Mouse (Mus musculus): ENCODE data around the gene Esp36.
"Not testable (repeated sequence)": the region's sequence is repeated elsewhere in the genome, so short reads cannot be mapped to it uniquely, and the experiment has no call there.

The Esp36 gene

DNA sequence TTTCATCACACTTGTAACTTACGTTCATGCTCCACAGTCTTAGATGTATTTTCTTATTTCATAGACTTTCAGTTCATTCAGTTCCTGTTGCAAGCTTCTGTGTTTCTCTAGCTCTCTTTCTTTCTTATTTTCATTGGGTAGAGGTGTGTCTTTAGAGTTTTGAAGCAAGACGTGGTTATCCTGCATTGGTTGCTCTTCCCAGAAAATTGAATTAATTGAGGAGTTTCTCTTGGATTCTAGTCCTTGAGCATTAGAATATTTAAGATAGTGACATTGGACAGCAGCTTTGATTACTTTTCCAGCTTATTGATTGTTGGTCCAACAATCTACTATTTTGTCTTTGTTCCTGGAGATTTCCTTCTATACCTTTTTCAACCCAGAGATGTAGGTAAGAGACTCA, at the start of gene Esp36:
Esp36 (minus strand) TSS at position 101 of the 400 bp plus-strand sequence.
- DNase-seq (ENCODE audit: low spot score in 2 of 2): no peak

DNA sequence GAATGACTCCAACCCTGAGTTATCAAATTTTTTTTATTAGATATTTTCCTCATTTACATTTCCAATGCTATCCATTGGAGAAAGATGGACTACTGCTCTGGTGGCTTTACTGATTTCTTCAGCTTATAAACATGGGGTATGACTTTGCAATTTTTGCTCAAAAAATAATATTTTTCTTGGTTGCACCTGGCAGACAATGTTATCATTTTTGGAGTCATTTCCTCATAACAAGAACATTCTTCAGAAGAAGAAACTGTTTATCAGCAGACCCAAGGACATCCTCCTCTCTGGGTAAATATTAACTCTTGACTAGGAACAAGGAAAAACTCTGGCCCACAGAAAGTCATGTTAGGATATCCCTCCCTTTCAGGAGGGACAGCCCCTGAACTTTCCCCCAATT, 36.2 kb upstream of the Esp36 start:
- not testable (repeated sequence) for DNase-seq (ENCODE audit: low spot score in 2 of 2)

DNA sequence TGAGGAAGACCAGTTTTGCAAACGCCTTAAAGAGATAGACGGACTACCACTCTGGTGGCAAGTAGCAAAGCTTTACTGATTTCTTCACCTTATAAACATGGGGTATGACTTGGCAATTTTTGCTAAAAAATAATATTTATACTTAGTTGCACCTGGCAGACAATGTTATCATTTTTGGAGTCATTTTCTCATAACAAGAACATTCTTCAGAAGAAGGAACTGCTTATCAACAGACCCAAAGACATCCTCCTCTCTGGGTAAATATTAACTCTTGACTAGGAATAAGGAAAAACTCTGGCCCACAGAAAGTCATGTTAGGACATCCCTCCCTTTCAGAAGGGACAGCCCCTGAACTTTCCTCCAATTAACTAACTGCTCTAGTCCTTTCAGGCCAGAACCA, 30.7 kb upstream of the Esp36 start:
- DNase-seq (ENCODE audit: low spot score in 2 of 2): no peak

DNA sequence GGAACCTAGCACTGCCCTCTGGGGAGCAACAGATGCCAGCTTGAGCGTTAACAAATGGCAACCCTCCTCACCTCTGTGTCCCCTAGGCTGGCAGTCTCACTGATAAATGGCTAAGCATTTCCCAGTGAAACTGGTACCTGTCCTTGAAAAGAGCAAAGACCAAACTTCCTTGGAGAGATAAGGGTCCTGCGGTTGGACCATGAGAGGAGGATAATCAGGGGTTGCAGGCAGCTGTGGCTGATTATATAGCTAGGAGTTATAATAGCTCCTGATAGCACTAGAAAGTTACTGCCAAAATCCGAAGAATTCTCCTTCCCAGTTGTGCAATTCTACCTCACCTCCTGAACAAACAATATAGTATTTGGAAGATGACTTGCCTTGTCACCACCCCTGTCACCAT, 13.8 kb downstream of the Esp36 start:
- DNase-seq (ENCODE audit: low spot score in 2 of 2): no peak

DNA sequence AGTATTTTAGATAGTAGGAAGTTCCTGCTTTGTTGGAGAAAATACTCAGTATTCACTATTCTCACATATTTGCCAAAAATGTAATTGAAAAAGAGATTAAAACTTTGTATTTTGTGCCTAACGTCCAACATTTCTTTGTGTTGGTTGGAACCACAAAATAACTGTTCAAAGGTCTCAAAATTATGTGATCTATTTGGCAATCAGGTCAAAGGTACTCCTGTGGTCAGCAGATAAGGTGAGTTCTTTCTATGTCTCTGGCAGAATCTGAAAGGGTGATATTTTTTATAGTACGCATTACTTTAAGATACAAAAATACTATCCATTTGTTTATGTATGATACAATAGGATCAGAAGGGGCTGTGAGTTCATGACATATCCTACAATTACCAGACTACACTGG, 28.2 kb downstream of the Esp36 start:
- no peak for DNase-seq (ENCODE audit: low spot score in 2 of 2)
